Mouse (Mus musculus) C2C12 (cell line): ENCODE measurements around the gene 4930522H14Rik. TPM values are rescaled to one million over a fixed set of nuclear protein-coding genes. Genes with fewer than 3 reads are reported as not detected.

Source experiments
- H3K27me3 ChIP-seq: one replicate; pipeline ENCODE4 v1.6.1; 2011; ENCODE audit not compliant: control insufficient read depth, insufficient read depth, insufficient read length
- H3K36me3 ChIP-seq: one replicate; pipeline ENCODE4 v1.6.1; 2011; ENCODE audit not compliant: control insufficient read depth, insufficient read depth
- H3K4me3 ChIP-seq: one replicate; pipeline ENCODE4 v1.5.1; 2011; ENCODE audit warnings: mild to moderate bottlenecking, control low read depth; ENCODE audit not compliant: poor library complexity, insufficient read depth, severe bottlenecking
- H3K79me2 ChIP-seq: one replicate; pipeline ENCODE4 v1.6.1; 2011; ENCODE audit not compliant: control insufficient read depth, insufficient read depth
- H3K79me3 ChIP-seq: one replicate; pipeline ENCODE4 v1.6.1; 2011; ENCODE audit warnings: low read depth, control low read depth
- H3ac ChIP-seq: one replicate; pipeline ENCODE3; 2011; ENCODE audit warnings: low read depth; ENCODE audit not compliant: control insufficient read depth, insufficient read length
- CEBPB ChIP-seq: IDR thresholded peaks from one replicate; pipeline ENCODE4 v1.6.1; 2011; ENCODE audit warnings: low read depth, mild to moderate bottlenecking, control low read depth, moderate library complexity
- CTCF ChIP-seq: IDR thresholded peaks from one replicate; pipeline ENCODE4 v1.5.1; 2011; ENCODE audit not compliant: control insufficient read depth, insufficient read depth, insufficient read length
- FOSL1 ChIP-seq: IDR thresholded peaks from one replicate; pipeline ENCODE4 v1.8.0; 2011; ENCODE audit warnings: mild to moderate bottlenecking, low read length; ENCODE audit not compliant: poor library complexity, insufficient read depth, severe bottlenecking
- MAX ChIP-seq: IDR thresholded peaks from one replicate; pipeline ENCODE4 v1.6.1; 2011; ENCODE audit warnings: mild to moderate bottlenecking, control low read depth
- MYOD1 ChIP-seq: IDR thresholded peaks from one replicate; pipeline ENCODE4 v1.6.1; 2011; ENCODE audit warnings: low read depth; ENCODE audit not compliant: control insufficient read depth, insufficient read length
- MYOG ChIP-seq: IDR thresholded peaks from one replicate; pipeline ENCODE4 v1.6.1; 2011; ENCODE audit not compliant: control insufficient read depth, insufficient read length; ENCODE audit errors: extremely low read depth
- USF1 ChIP-seq: IDR thresholded peaks from one replicate; pipeline ENCODE4 v1.6.1; 2011; ENCODE audit warnings: low read depth, mild to moderate bottlenecking, control low read depth, moderate library complexity
- polyA plus RNA-seq: library from polyadenylated mRNA; unstranded; fragments of >200 nt; fragmentation: generic; extraction: Trizol; gene quantifications from one replicate; pipeline ENCODE4 v1.2.1, GENCODE M21; 2012; ENCODE audit warnings: missing spikeins

The 4930522H14Rik gene
- polyA plus RNA-seq, 1 experiment: not detected

- H3K36me3 ChIP-seq: no peaks in the 10 kb centered on the region
- no peak overlapping the region for H3K4me3 ChIP-seq
- no peak overlapping the region for H3ac ChIP-seq
- TF ChIP-seq MYOD1: no peak
- TF ChIP-seq MAX: no peak
- TF ChIP-seq FOSL1: no peak
- TF ChIP-seq MYOG: no peak
- TF ChIP-seq USF1: no peak
- TF ChIP-seq CTCF: no peak
- TF ChIP-seq CEBPB: no peak
- H3K79me2 ChIP-seq: no peaks in the 10 kb centered on the region
- H3K27me3 ChIP-seq: peaks cover 4% of the 10 kb centered on the region
- H3K79me3 ChIP-seq: no peaks in the 10 kb centered on the region
These were observed 766 bp downstream of the 4930522H14Rik start for GRCm38 (mm10) chr4:109530245-109530816.

DNA sequence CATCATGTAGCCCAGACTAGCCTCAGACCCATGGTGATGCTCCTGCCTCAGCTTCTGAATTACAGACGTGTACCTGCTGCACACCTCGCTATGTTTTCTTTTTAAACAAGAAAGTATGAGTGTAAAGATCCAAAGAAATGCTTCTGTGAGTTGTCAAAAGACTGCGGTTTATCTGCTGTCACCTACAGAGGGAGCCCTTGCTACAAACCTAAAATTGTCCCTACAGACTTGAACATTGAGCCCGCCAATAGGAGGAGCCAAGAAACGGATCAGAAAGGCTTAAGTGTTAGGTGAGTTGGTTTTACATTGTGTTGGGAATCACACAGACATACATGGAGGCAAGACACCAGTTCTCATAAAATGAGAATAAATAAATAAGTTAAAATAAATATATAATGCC is 26.2 kb downstream of the 4930522H14Rik start:
- Histone ChIP-seq H3K36me3 (no peaks in the 10 kb centered on the region), H3ac (no peak overlapping the region), H3K79me2 (no peaks in the 10 kb centered on the region), H3K4me3 (no peak overlapping the region), H3K79me3 (no peaks in the 10 kb centered on the region), H3K27me3 (no peaks in the 10 kb centered on the region)
- TF ChIP-seq MYOD1: no peak
- peak; percentile 32 for TF ChIP-seq CTCF

DNA sequence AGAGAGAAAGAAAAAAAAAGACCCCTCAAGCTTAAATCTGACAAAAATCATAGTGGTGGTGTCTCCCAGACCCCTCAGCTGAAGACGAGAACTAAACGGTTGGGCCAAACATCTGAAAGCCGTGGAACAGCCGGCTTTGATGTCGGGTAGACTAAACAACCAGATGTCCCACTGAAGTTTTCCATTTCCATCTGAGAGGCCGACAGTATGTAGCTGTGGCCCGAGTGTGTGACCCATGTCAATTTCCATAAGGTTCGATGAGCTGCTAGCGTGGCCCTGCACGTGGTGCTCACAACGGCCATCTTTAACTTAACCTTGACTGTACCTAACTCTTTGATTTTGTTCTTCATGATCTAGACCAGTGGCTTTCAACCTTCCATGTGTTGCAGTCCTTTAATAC is 32.6 kb downstream of the 4930522H14Rik start:
- H3K27me3 ChIP-seq: no peaks in the 10 kb centered on the region
- H3ac ChIP-seq: no peak overlapping the region
- H3K79me2 ChIP-seq: no peaks in the 10 kb centered on the region
- H3K4me3 ChIP-seq: no peak overlapping the region
- no peaks in the 10 kb centered on the region for H3K79me3 ChIP-seq
- TF ChIP-seq MYOD1 (no peak), CEBPB (no peak), MYOG (no peak), FOSL1 (no peak), USF1 (no peak), MAX (no peak), CTCF (no peak)
- H3K36me3 ChIP-seq: no peaks in the 10 kb centered on the region

GRCm38 (mm10) chr4:109493581-109493980 is 37.5 kb downstream of the 4930522H14Rik start:
- Histone ChIP-seq H3K4me3 (no peak overlapping the region), H3K36me3 (no peaks in the 10 kb centered on the region), H3ac (no peak overlapping the region), H3K79me2 (no peaks in the 10 kb centered on the region), H3K79me3 (no peaks in the 10 kb centered on the region), H3K27me3 (no peaks in the 10 kb centered on the region)
- no peak for TF ChIP-seq FOSL1
- TF ChIP-seq CTCF: no peak
- TF ChIP-seq MYOD1: no peak
- TF ChIP-seq CEBPB: no peak
- no peak for TF ChIP-seq USF1
- TF ChIP-seq MYOG: no peak

- no peak overlapping the region for H3K4me3 ChIP-seq
- no peaks in the 10 kb centered on the region for H3K79me2 ChIP-seq
- no peak overlapping the region for H3ac ChIP-seq
- TF ChIP-seq CEBPB (no peak), USF1 (no peak), MAX (no peak), CTCF (no peak), MYOG (no peak), MYOD1 (no peak), FOSL1 (no peak)
- no peaks in the 10 kb centered on the region for H3K27me3 ChIP-seq
- no peaks in the 10 kb centered on the region for H3K79me3 ChIP-seq
- no peaks in the 10 kb centered on the region for H3K36me3 ChIP-seq
These were observed 42.3 kb downstream of the 4930522H14Rik start for GRCm38 (mm10) chr4:109488812-109489211.

DNA sequence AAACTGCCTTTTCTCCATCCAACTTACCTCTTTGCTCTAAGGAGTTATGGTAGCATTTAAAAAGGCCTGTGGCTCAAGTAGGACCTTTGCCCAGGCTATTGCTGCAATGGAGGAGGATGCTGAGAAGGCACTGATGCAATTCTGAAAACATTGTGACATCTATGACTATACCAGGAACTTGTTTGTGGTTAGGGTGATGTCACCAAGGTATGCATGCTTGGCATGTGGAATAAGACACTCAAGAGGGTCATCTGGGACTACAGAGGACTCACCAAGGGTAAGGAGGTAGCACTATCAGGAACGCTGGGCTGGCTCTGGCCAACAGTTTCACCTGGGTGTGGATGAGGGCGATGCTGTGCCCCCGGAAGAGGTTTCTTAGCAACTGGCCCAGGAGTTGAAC is 46.5 kb downstream of the 4930522H14Rik start, which contains the start of gene Rnf11:
Gene Rnf11, minus strand, starts transcription at position 108 of the 400 bp plus-strand sequence.
- no peaks in the 10 kb centered on the region for H3K79me3 ChIP-seq
- no peaks in the 10 kb centered on the region for H3K36me3 ChIP-seq
- no peaks in the 10 kb centered on the region for H3K79me2 ChIP-seq
- H3K27me3 ChIP-seq: no peaks in the 10 kb centered on the region
- H3ac ChIP-seq: no peak within 1 kb of the TSS
- no peak within 1 kb of the TSS for H3K4me3 ChIP-seq
- no peak for TF ChIP-seq MYOG
- TF ChIP-seq CEBPB: peak; percentile 95
